Mouse (Mus musculus): Measurements from ENCODE around the gene Hacl1. TPM values are rescaled to one million over a fixed set of nuclear protein-coding genes. Genes with fewer than 3 reads are reported as not detected.

Gene Hacl1
- total and polyA plus RNA-seq, 2 experiments from 2014 or later = 6.5 to 7.7 TPM

DNA sequence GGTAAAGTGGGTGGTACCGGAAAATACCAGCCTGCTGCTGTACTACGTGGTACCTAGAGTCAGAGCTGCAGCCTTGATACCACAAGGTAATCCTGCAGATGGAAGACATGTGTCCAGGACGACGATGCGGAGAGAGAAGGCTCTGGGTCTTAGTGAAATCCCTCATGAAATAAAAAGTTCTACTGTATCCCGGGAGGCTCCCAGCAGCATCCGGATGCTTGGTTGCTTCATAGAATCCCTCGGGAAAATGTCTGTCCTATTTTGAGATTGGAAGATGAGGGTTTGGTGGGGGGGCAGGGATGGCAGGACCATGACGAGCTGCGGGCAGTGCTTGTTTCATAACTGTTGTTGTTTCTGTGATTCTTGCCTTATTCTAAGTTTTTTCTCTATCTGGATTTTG is 6.9 kb upstream of the Hacl1 start:
- DNase-seq = no peak
- Histone ChIP-seq H3K9me3 (ENCODE audit: low read length) (no peaks in the 10 kb centered on the region), H3K9ac (no peak overlapping the region), H3K27me3 (ENCODE audit: insufficient read depth, low read length) (no peaks in the 10 kb centered on the region), H3K36me3 (ENCODE audit: insufficient read depth) (no peaks in the 10 kb centered on the region), H3K4me1 (ENCODE audit: insufficient read depth) (no peaks in the 10 kb centered on the region), H3K27ac (ENCODE audit: low read depth, low read length) (no peak overlapping the region), H3K4me2 (ENCODE audit: low read depth) (no peak overlapping the region), H3K4me3 (ENCODE audit: low read depth, low read length) (no peak overlapping the region)
- TF ChIP-seq CTCF (IDR thresholded peaks at IDR 0.05; ENCODE audit: low read depth) = no peak
- no peak for ATAC-seq
- 93% methylated on average over 10 of the region's 10 CpGs for WGBS

DNA sequence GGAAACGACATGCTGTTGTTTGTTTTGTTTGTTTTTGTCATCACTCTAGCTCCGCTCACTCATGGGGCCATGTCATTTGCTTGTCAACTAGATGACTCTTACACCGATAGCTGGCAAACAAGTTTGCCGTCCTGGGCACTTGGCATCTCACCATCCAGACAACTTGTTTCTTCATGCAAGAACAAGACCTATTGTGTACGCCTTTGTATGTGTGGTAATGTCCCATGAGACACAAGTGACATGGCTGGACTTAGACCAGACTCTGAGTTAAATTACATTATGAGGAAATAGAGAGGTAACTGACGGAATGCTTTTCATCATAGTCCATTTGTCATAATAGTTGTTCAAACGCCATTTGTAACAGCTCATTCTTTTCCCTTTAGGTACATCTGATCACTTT is 4.8 kb upstream of the Hacl1 start:
- Histone ChIP-seq H3K4me2 (ENCODE audit: low read depth) (no peak overlapping the region), H3K27ac (ENCODE audit: low read depth, low read length) (no peak overlapping the region), H3K36me3 (ENCODE audit: insufficient read depth) (no peaks in the 10 kb centered on the region), H3K4me1 (ENCODE audit: insufficient read depth) (no peaks in the 10 kb centered on the region), H3K9me3 (ENCODE audit: low read length) (no peaks in the 10 kb centered on the region), H3K9ac (no peak overlapping the region), H3K27me3 (ENCODE audit: insufficient read depth, low read length) (no peaks in the 10 kb centered on the region), H3K4me3 (ENCODE audit: low read depth, low read length) (no peak overlapping the region)
- DNase-seq = no peak
- 86% methylated on average over 7 of the region's 7 CpGs for WGBS
- no peak for TF ChIP-seq CTCF (IDR thresholded peaks at IDR 0.05; ENCODE audit: low read depth)
- ATAC-seq = no peak

GRCm38 (mm10) chr14:31644931-31645547 is 4.0 kb upstream of the Hacl1 start:
- DNase-seq (no peak), ATAC-seq (no peak)
- no peaks in the 10 kb centered on the region for H3K9me3 ChIP-seq (ENCODE audit: low read length)
- no peaks in the 10 kb centered on the region for H3K27me3 ChIP-seq (ENCODE audit: insufficient read depth, low read length)
- no peaks in the 10 kb centered on the region for H3K36me3 ChIP-seq (ENCODE audit: insufficient read depth)
- no peak overlapping the region for H3K4me2 ChIP-seq (ENCODE audit: low read depth)
- H3K4me1 ChIP-seq (ENCODE audit: insufficient read depth) = no peaks in the 10 kb centered on the region
- TF ChIP-seq CTCF (IDR thresholded peaks at IDR 0.05; ENCODE audit: low read depth) = peak; percentile 41
- H3K9ac ChIP-seq = no peak overlapping the region
- H3K27ac ChIP-seq (ENCODE audit: low read depth, low read length) = no peak overlapping the region
- WGBS = 61% methylated on average over 3 of the region's 3 CpGs
- H3K4me3 ChIP-seq (ENCODE audit: low read depth, low read length) = no peak overlapping the region

- Histone ChIP-seq H3K9ac (no peak overlapping the region), H3K9me3 (ENCODE audit: low read length) (no peaks in the 10 kb centered on the region), H3K4me2 (ENCODE audit: low read depth) (no peak overlapping the region), H3K4me1 (ENCODE audit: insufficient read depth) (no peaks in the 10 kb centered on the region), H3K27ac (ENCODE audit: low read depth, low read length) (no peak overlapping the region), H3K27me3 (ENCODE audit: insufficient read depth, low read length) (no peaks in the 10 kb centered on the region), H3K4me3 (ENCODE audit: low read depth, low read length) (no peak overlapping the region), H3K36me3 (ENCODE audit: insufficient read depth) (no peaks in the 10 kb centered on the region)
- 92% methylated on average over 5 of the region's 5 CpGs for WGBS
- DNase-seq (no peak), ATAC-seq (no peak)
- TF ChIP-seq CTCF (IDR thresholded peaks at IDR 0.05; ENCODE audit: low read depth) = no peak
Measured at GRCm38 (mm10) chr14:31644183-31644830, 3.2 kb upstream of the Hacl1 start.

- no peak for TF ChIP-seq CTCF (IDR thresholded peaks at IDR 0.05; ENCODE audit: low read depth)
- no peak for DNase-seq
- 69% methylated on average over 9 of the region's 9 CpGs for WGBS
- no peak overlapping the region; the same call in 1 of the 2 replicates for H3K27ac ChIP-seq (ENCODE audit: low read depth, low read length)
- no peaks in the 10 kb centered on the region for H3K36me3 ChIP-seq (ENCODE audit: insufficient read depth)
- H3K27me3 ChIP-seq (ENCODE audit: insufficient read depth, low read length) = no peaks in the 10 kb centered on the region
- peak overlapping the region; percentile 85 for H3K4me2 ChIP-seq (ENCODE audit: low read depth)
- no peak for ATAC-seq
- H3K4me1 ChIP-seq (ENCODE audit: insufficient read depth) = no peaks in the 10 kb centered on the region
- no peaks in the 10 kb centered on the region for H3K9me3 ChIP-seq (ENCODE audit: low read length)
- peak overlapping the region; percentile 66 for H3K9ac ChIP-seq
- H3K4me3 ChIP-seq (ENCODE audit: low read depth, low read length) = peak overlapping the region; percentile 70
Measured at GRCm38 (mm10) chr14:31641506-31642155, 545 bp upstream of the Hacl1 start.

- Histone ChIP-seq H3K27me3 (ENCODE audit: insufficient read depth, low read length) (no peaks in the 10 kb centered on the region), H3K4me2 (ENCODE audit: low read depth) (peak within 1 kb of the TSS; percentile 85), H3K4me3 (ENCODE audit: low read depth, low read length) (peak within 1 kb of the TSS; percentile 70), H3K4me1 (ENCODE audit: insufficient read depth) (no peaks in the 10 kb centered on the region), H3K36me3 (ENCODE audit: insufficient read depth) (no peaks in the 10 kb centered on the region), H3K27ac (ENCODE audit: low read depth, low read length) (peak within 1 kb of the TSS; percentile 78), H3K9me3 (ENCODE audit: low read length) (no peaks in the 10 kb centered on the region), H3K9ac (peak within 1 kb of the TSS; percentile 66)
- 2% methylated on average over 26 of the region's 26 CpGs for WGBS
- ATAC-seq = no peak
- DNase-seq = no peak
- TF ChIP-seq CTCF (IDR thresholded peaks at IDR 0.05; ENCODE audit: low read depth) = no peak
Measured at GRCm38 (mm10) chr14:31640346-31640889, 668 bp downstream of the Hacl1 start, which contains the start of gene Gm49387. Gm49387 (minus strand) TSS chr14:31640878.

DNA sequence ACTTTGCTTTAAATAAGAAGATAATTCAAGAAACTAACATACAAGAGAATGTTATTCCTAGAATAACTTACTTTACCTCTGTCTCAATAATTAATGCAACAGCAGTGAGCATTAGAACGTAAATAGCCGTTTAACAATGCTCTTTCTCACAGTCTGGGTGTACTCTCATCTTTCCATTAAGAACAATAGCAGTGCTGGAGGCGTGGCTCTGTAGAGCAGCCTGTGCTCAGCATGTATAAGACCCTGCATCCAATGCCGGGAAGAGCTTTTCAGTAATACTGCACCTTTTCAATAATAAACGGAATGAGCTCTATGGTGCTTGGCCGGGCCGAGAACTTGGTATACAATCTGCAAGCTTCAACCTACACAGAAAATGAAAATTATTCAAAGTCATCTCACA is 10.4 kb downstream of the Hacl1 start:
- WGBS = 24% methylated on average over 7 of the region's 7 CpGs
- peak overlapping the region; percentile 67 for H3K27ac ChIP-seq (ENCODE audit: low read depth, low read length)
- peak; percentile 83; the same call in 1 of the 2 replicates for ATAC-seq
- no peaks in the 10 kb centered on the region for H3K36me3 ChIP-seq (ENCODE audit: insufficient read depth)
- no peaks in the 10 kb centered on the region for H3K9me3 ChIP-seq (ENCODE audit: low read length)
- no peak overlapping the region for H3K4me2 ChIP-seq (ENCODE audit: low read depth)
- H3K4me3 ChIP-seq (ENCODE audit: low read depth, low read length) = no peak overlapping the region
- no peaks in the 10 kb centered on the region for H3K4me1 ChIP-seq (ENCODE audit: insufficient read depth)
- no peak overlapping the region for H3K9ac ChIP-seq
- no peak for TF ChIP-seq CTCF (IDR thresholded peaks at IDR 0.05; ENCODE audit: low read depth)
- DNase-seq = peak; percentile 40
- H3K27me3 ChIP-seq (ENCODE audit: insufficient read depth, low read length) = no peaks in the 10 kb centered on the region

All from forebrain, postnatal 0 days (tissue).